In genomic region chr7:35086271-35086861, GRCm38 (mm10) we compare ENCODE assay signal across 8 mouse cellular contexts. TPM values are rescaled to one million over a fixed set of nuclear protein-coding genes. Genes with fewer than 3 reads are reported as not detected.
DNase-seq lines count a peak whose midpoint lies in the region; ATAC-seq and TF ChIP-seq lines count a peak whose summit lies in the region.

No protein-coding gene starts in this region.

- no peak for TF ChIP-seq CTCF in lung, adult 2 months (IDR thresholded peaks at IDR 0.05; ENCODE audit: insufficient read depth, low read length)

- 2% methylated on average over 21 of the region's 21 CpGs for WGBS in embryonic facial prominence, embryonic 10.5 days
- WGBS in lung, adult 2 months = 1% methylated on average over 21 of the region's 21 CpGs

- no peaks in the 10 kb centered on the region for H3K36me3 ChIP-seq in embryonic facial prominence, embryonic 10.5 days (replicated peaks)

- H3K4me3 ChIP-seq in embryonic facial prominence, embryonic 10.5 days = peak overlapping the region; percentile 49
- H3K4me3 ChIP-seq in lung, adult 2 months (replicated peaks; ENCODE audit: extremely low read depth, low read depth, low read length) = peak overlapping the region; percentile 13

- no peak for DNase-seq in frontal cortex, postnatal 25 days (ENCODE audit: low spot score in 2 of 2)
- DNase-seq in embryonic facial prominence, embryonic 10.5 days (ENCODE audit: low spot score) = peak; percentile 70
- DNase-seq in heart, postnatal 10 days = peak; percentile 23 to 34
- peak; percentile 56 to 70 for DNase-seq in kidney, postnatal 4 days
- DNase-seq in lung, adult 2 months = peak; percentile 35
- DNase-seq in retina, embryonic 14.5 days (ENCODE audit: low spot score) = peak; percentile 74
- no peak for DNase-seq in B cell, adult 2 months

- H3K9me3 ChIP-seq in embryonic facial prominence, embryonic 10.5 days = no peaks in the 10 kb centered on the region

- peaks cover 27% of the 10 kb centered on the region; the same call in 1 of the 2 replicates for H3K27me3 ChIP-seq in embryonic facial prominence, embryonic 10.5 days (replicated peaks; ENCODE audit: low read depth, poor library complexity, severe bottlenecking)

- peaks cover 24% of the 10 kb centered on the region for H3K4me1 ChIP-seq in embryonic facial prominence, embryonic 10.5 days
- H3K4me1 ChIP-seq in lung, adult 2 months (ENCODE audit: control insufficient read depth, insufficient read depth, low read length) = peaks cover 5% of the 10 kb centered on the region; the same call in 1 of the 2 replicates

- TF ChIP-seq POLR2A in lung, adult 2 months (IDR thresholded peaks at IDR 0.05; ENCODE audit: borderline replicate concordance, extremely low read depth, low read depth, low read length) = no peak

- no peak overlapping the region; the same call in 1 of the 2 replicates for H3K27ac ChIP-seq in embryonic facial prominence, embryonic 10.5 days (replicated peaks)

- intact Hi-C loops in heart, postnatal 10 days (cut with DNase I) = no loop called here

- peak; percentile 62; the same call in 1 of the 2 replicates for ATAC-seq in frontal cortex, adult (ENCODE audit: low TSS enrichment)

RNA-seq across cellular contexts. Expression of gene Cebpg, which starts 30.0 kb away (rescaled TPM):
- 42.9 and 46.8 TPM in 2 replicates for polyA plus RNA-seq in embryonic facial prominence, embryonic 10.5 days (2016; fragmentation: Nextera tagmentation; extraction: Ambion mirVana)
- 10 to 100 TPM; 19.5 to 24.1 TPM for total RNA-seq in heart, postnatal 10 days (2021)
- polyA plus RNA-seq in lung, adult 2 months (2012; rRNA removed) = 10.3 and 13.5 TPM in 2 replicates

RNA-seq across cellular contexts. Expression of gene Cebpa, which starts 32.7 kb away (rescaled TPM):
- polyA plus RNA-seq in embryonic facial prominence, embryonic 10.5 days (2016; fragmentation: Nextera tagmentation; extraction: Ambion mirVana) = 0.39 and 0.45 TPM in 2 replicates
- total RNA-seq in heart, postnatal 10 days (2021) = 10 to 100 TPM in 1 of 2 experiments, 1 to 10 TPM in 1; 7.6 to 13.7 TPM
- polyA plus RNA-seq in lung, adult 2 months (2012; rRNA removed) = 148 and 282 TPM in 2 replicates

Comparison
In these comparisons a context has a peak if more than half of its experiments do, and no peak if none do; other contexts are left out.
1. DNase-seq: peak in embryonic facial prominence, embryonic 10.5 days (single experiment), heart, postnatal 10 days (2 of 2), kidney, postnatal 4 days (2 of 2), lung, adult 2 months (single experiment) and retina, embryonic 14.5 days (single experiment); none in frontal cortex, postnatal 25 days (0 of 2) and B cell, adult 2 months (0 of 2).
2. RNA of gene Cebpa, which starts 32.7 kb away (polyA plus RNA-seq): 148 to 282 TPM in lung, adult 2 months; 0.39 to 0.45 TPM in embryonic facial prominence, embryonic 10.5 days; every median in the first group is over 100 times any median in the second.